Mouse (Mus musculus) intestine, embryonic 16.5 days (tissue): Measurements from ENCODE around the gene Rhoj. TPM values are rescaled to one million over a fixed set of nuclear protein-coding genes. Genes with fewer than 3 reads are reported as not detected.

ENCODE experiments used
- ATAC-seq: fragments of 200-750 bp; cut with Nextera tagmentation; 2 replicates; pipeline ENCODE4 v1.8.0; 2017; ENCODE audit warnings: moderate TSS enrichment, moderate library complexity
- H3K27ac ChIP-seq: fragments of 300-500 bp; sonication (generic); 2 replicates; pipeline ENCODE4 v1.5.1; 2014; ENCODE audit warnings: mild to moderate bottlenecking, low read length
- H3K27me3 ChIP-seq: fragments of 300-500 bp; sonication (generic); replicated peaks from 2 replicates; pipeline ENCODE4 v1.6.1; 2014; ENCODE audit warnings: low read length, control low read depth, mixed read lengths; ENCODE audit not compliant: control insufficient read depth, insufficient read depth
- H3K36me3 ChIP-seq: fragments of 300-500 bp; sonication (generic); 2 replicates; pipeline ENCODE4 v1.6.1; 2014; ENCODE audit warnings: low read length, control low read depth; ENCODE audit not compliant: control insufficient read depth, insufficient read depth
- H3K4me1 ChIP-seq: fragments of 300-500 bp; sonication (generic); 2 replicates; pipeline ENCODE4 v1.6.1; 2014; ENCODE audit warnings: low read length, control low read depth, mixed read lengths; ENCODE audit not compliant: control insufficient read depth, insufficient read depth
- H3K4me2 ChIP-seq: fragments of 300-500 bp; sonication (generic); 2 replicates; pipeline ENCODE4 v1.6.1; 2014; ENCODE audit warnings: low read depth, low read length, control low read depth
- H3K4me3 ChIP-seq: fragments of 300-500 bp; sonication (generic); 2 replicates; pipeline ENCODE4 v1.5.1; 2014; ENCODE audit warnings: mild to moderate bottlenecking, low read length
- H3K9ac ChIP-seq: fragments of 300-500 bp; sonication (generic); 2 replicates; pipeline ENCODE4 v1.6.1; 2014; ENCODE audit warnings: low read depth, low read length
- H3K9me3 ChIP-seq: fragments of 300-500 bp; sonication (generic); 2 replicates; pipeline ENCODE4 v1.6.1; 2016; ENCODE audit warnings: low read length, control low read depth; ENCODE audit not compliant: control insufficient read depth
- WGBS: fragments of 180-500 bp; shearing (Covaris S2); extraction: QIAGEN DNeasy Blood & Tissue Kit; methylation state at CpG from one replicate; pipeline ENCODE4 v1.1.7; 2014; 5-methylcytosine and 5-hydroxymethylcytosine counted together
- polyA plus RNA-seq: library from polyadenylated mRNA; unstranded; fragments of >200 nt; fragmentation: Nextera tagmentation; extraction: Ambion mirVana; gene quantifications from 2 replicates; pipeline ENCODE4 v1.2.1, GENCODE M21; 2015

The Rhoj gene
- 37.6 and 37.7 TPM in 2 replicates for polyA plus RNA-seq

- WGBS: under 1% methylated on average over 34 of the region's 34 CpGs
- Histone ChIP-seq H3K4me3 (peak within 1 kb of the TSS; percentile 62), H3K27ac (peak within 1 kb of the TSS; percentile 97), H3K9ac (peak within 1 kb of the TSS; percentile 74), H3K4me2 (peak within 1 kb of the TSS; percentile 89), H3K9me3 (no peaks in the 10 kb centered on the region), H3K4me1 (0 out of 2 replicates have a peak, but pooled peaks cover 4% of the 10 kb centered on the region), H3K27me3 (no peaks in the 10 kb centered on the region), H3K36me3 (no peaks in the 10 kb centered on the region)
- ATAC-seq: peak; percentile 87
Observed at GRCm38 (mm10) chr12:75307961-75308951, at the start of gene Rhoj. Rhoj (plus strand) TSS chr12:75308322.

DNA sequence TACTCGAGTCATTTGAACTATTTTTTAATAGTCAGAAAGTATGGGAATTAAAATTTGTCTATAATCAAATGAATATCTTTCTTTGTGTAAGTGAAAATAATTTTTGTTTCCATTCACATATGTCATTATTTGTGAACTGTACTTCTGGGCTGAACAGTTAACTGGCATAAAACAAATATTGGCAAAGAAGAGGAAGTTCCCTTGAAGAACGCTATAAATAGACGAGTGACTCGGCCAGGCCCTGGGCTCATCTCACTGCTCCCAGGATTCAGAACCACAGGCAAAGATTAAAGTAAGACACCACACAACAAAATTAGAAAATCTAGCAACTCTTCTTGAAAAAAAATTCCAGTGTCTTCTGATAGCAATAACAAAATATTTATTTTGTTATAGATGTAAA is 36.4 kb upstream of the Rhoj start:
- H3K9ac ChIP-seq: no peak overlapping the region
- H3K27me3 ChIP-seq: no peaks in the 10 kb centered on the region
- H3K36me3 ChIP-seq: no peaks in the 10 kb centered on the region
- no peak overlapping the region for H3K27ac ChIP-seq
- H3K4me3 ChIP-seq: no peak overlapping the region
- H3K4me2 ChIP-seq: no peak overlapping the region
- ATAC-seq: no peak
- no peaks in the 10 kb centered on the region for H3K4me1 ChIP-seq
- 34% methylated on average over 4 of the region's 4 CpGs for WGBS
- no peaks in the 10 kb centered on the region for H3K9me3 ChIP-seq

- Histone ChIP-seq H3K4me2 (no peak overlapping the region), H3K27ac (no peak overlapping the region), H3K27me3 (no peaks in the 10 kb centered on the region), H3K4me3 (no peak overlapping the region), H3K36me3 (no peaks in the 10 kb centered on the region), H3K9ac (no peak overlapping the region), H3K9me3 (no peaks in the 10 kb centered on the region), H3K4me1 (no peaks in the 10 kb centered on the region)
- 60% methylated on average over 2 of the region's 2 CpGs for WGBS
- no peak for ATAC-seq
Observed at GRCm38 (mm10) chr12:75275730-75276129, 32.4 kb upstream of the Rhoj start.

- Histone ChIP-seq H3K4me2 (no peak overlapping the region), H3K36me3 (no peaks in the 10 kb centered on the region), H3K27me3 (no peaks in the 10 kb centered on the region), H3K9ac (no peak overlapping the region), H3K4me3 (no peak overlapping the region), H3K9me3 (no peaks in the 10 kb centered on the region), H3K27ac (no peak overlapping the region), H3K4me1 (no peaks in the 10 kb centered on the region)
- WGBS: 85% methylated on average over 2 of the region's 2 CpGs
- no peak for ATAC-seq
Observed at GRCm38 (mm10) chr12:75277425-75277824, 30.7 kb upstream of the Rhoj start.

GRCm38 (mm10) chr12:75280502-75280901 is 27.6 kb upstream of the Rhoj start:
- ATAC-seq: no peak
- 66% methylated on average over 7 of the region's 7 CpGs for WGBS

GRCm38 (mm10) chr12:75283226-75283625 is 24.9 kb upstream of the Rhoj start:
- Histone ChIP-seq H3K27ac (no peak overlapping the region), H3K4me2 (no peak overlapping the region), H3K4me1 (peaks cover 9% of the 10 kb centered on the region; the same call in 1 of the 2 replicates), H3K4me3 (no peak overlapping the region), H3K9ac (no peak overlapping the region), H3K36me3 (no peaks in the 10 kb centered on the region), H3K9me3 (no peaks in the 10 kb centered on the region), H3K27me3 (no peaks in the 10 kb centered on the region)
- peak; percentile 42; the same call in 1 of the 2 replicates for ATAC-seq
- WGBS: 33% methylated on average over 2 of the region's 2 CpGs

More at GRCm38 (mm10) chr12:75280502-75280901, 27.6 kb upstream of the Rhoj start:
- no peaks in the 10 kb centered on the region for H3K27me3 ChIP-seq
- no peaks in the 10 kb centered on the region for H3K36me3 ChIP-seq
- no peak overlapping the region for H3K4me2 ChIP-seq
- H3K27ac ChIP-seq: no peak overlapping the region
- H3K9ac ChIP-seq: no peak overlapping the region
- no peaks in the 10 kb centered on the region for H3K9me3 ChIP-seq
- H3K4me3 ChIP-seq: no peak overlapping the region
- H3K4me1 ChIP-seq: peaks cover 9% of the 10 kb centered on the region; the same call in 1 of the 2 replicates

DNA sequence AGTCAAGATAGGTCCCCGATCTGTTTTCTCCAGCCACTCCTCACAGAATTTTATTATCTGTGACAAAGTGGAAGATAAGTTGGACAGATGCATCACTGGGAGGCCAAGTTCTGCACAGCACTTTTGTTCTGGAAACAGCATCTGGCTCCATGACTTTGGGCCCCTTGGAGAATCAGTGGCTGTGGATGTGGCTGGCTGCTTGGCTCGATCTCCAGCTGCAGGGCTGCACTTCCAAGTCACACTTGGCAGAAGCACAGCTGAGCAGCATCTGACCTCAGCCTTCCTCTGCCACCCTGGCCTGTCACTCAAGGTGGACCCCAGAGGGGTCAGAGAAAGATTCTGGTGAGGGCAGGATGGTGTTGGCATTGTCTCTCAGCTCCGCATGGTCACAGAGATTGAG is 22.0 kb upstream of the Rhoj start:
- no peak overlapping the region for H3K4me2 ChIP-seq
- peaks cover 9% of the 10 kb centered on the region; the same call in 1 of the 2 replicates for H3K4me1 ChIP-seq
- no peaks in the 10 kb centered on the region for H3K27me3 ChIP-seq
- H3K9me3 ChIP-seq: no peaks in the 10 kb centered on the region
- 72% methylated on average over 3 of the region's 3 CpGs for WGBS
- no peak for ATAC-seq
- no peak overlapping the region for H3K9ac ChIP-seq
- no peak overlapping the region for H3K27ac ChIP-seq
- H3K4me3 ChIP-seq: no peak overlapping the region
- no peaks in the 10 kb centered on the region for H3K36me3 ChIP-seq

GRCm38 (mm10) chr12:75290524-75290923 is 17.6 kb upstream of the Rhoj start:
- H3K36me3 ChIP-seq: no peaks in the 10 kb centered on the region
- no peak overlapping the region for H3K4me3 ChIP-seq
- H3K4me2 ChIP-seq: no peak overlapping the region
- no peaks in the 10 kb centered on the region for H3K4me1 ChIP-seq
- no peaks in the 10 kb centered on the region for H3K9me3 ChIP-seq
- H3K27ac ChIP-seq: no peak overlapping the region
- no peak overlapping the region for H3K9ac ChIP-seq
- no peak for ATAC-seq
- H3K27me3 ChIP-seq: no peaks in the 10 kb centered on the region
- 42% methylated on average over 2 of the region's 2 CpGs for WGBS

GRCm38 (mm10) chr12:75291556-75291955 is 16.6 kb upstream of the Rhoj start:
- ATAC-seq: no peak

More at GRCm38 (mm10) chr12:75291556-75291955, 16.6 kb upstream of the Rhoj start:
- H3K4me3 ChIP-seq: no peak overlapping the region
- 93% methylated on average over 5 of the region's 5 CpGs for WGBS
- no peaks in the 10 kb centered on the region for H3K36me3 ChIP-seq
- no peak overlapping the region for H3K9ac ChIP-seq
- no peaks in the 10 kb centered on the region for H3K9me3 ChIP-seq
- H3K4me1 ChIP-seq: no peaks in the 10 kb centered on the region
- H3K4me2 ChIP-seq: no peak overlapping the region
- no peak overlapping the region for H3K27ac ChIP-seq
- no peaks in the 10 kb centered on the region for H3K27me3 ChIP-seq
